Mouse (Mus musculus) hindbrain, postnatal 0 days (tissue): ENCODE measurements around the gene Rpl18a. TPM values are rescaled to one million over a fixed set of nuclear protein-coding genes. Genes with fewer than 3 reads are reported as not detected.

ENCODE experiments used
- ATAC-seq: fragments of 200-750 bp; cut with Nextera tagmentation; 2 replicates; pipeline ENCODE4 v1.8.0; 2017; ENCODE audit warnings: mild to moderate bottlenecking, moderate TSS enrichment, moderate library complexity
- DNase-seq: peaks from one replicate; pipeline ENCODE4 v3.0.0-alpha.2; 2015; ENCODE audit warnings: low spot score
- H3K27ac ChIP-seq: fragments of 300-500 bp; sonication (generic); 2 replicates; pipeline ENCODE4 v1.5.1; 2014; ENCODE audit warnings: mild to moderate bottlenecking
- H3K27me3 ChIP-seq: fragments of 300-500 bp; sonication (generic); 2 replicates; pipeline ENCODE4 v1.6.1; 2014; ENCODE audit warnings: low read length, mixed read lengths; ENCODE audit not compliant: insufficient read depth
- H3K36me3 ChIP-seq: fragments of 300-500 bp; sonication (generic); 2 replicates; pipeline ENCODE4 v1.6.1; 2014; ENCODE audit warnings: low read length, mixed read lengths; ENCODE audit not compliant: insufficient read depth
- H3K4me1 ChIP-seq: fragments of 300-500 bp; sonication (generic); 2 replicates; pipeline ENCODE4 v1.6.1; 2014; ENCODE audit warnings: antibody characterized with exemption, low read length, mixed read lengths; ENCODE audit not compliant: insufficient read depth
- H3K4me2 ChIP-seq: fragments of 300-500 bp; sonication (generic); 2 replicates; pipeline ENCODE4 v1.6.1; 2014; ENCODE audit warnings: low read depth, mild to moderate bottlenecking, low read length, moderate library complexity, mixed read lengths
- H3K4me3 ChIP-seq: fragments of 300-500 bp; sonication (generic); 2 replicates; pipeline ENCODE4 v1.5.1; 2014; ENCODE audit warnings: low read length
- H3K9ac ChIP-seq: fragments of 300-500 bp; sonication (generic); replicated peaks from 2 replicates; pipeline ENCODE4 v1.6.1; 2014; ENCODE audit warnings: mild to moderate bottlenecking, low read length, moderate library complexity, mixed read lengths
- H3K9me3 ChIP-seq: fragments of 300-500 bp; sonication (generic); 2 replicates; pipeline ENCODE4 v1.6.1; 2016; ENCODE audit warnings: low read length, mixed read lengths
- CTCF ChIP-seq: IDR thresholded peaks from 2 replicates; pipeline ENCODE4 v1.5.1; 2016; ENCODE audit warnings: antibody characterized with exemption, control low read depth, low read depth
- WGBS: fragments of 180-500 bp; shearing (Covaris S2); extraction: QIAGEN DNeasy Blood & Tissue Kit; methylation state at CpG from one replicate; pipeline ENCODE4 v1.1.7; 2014; 5-methylcytosine and 5-hydroxymethylcytosine counted together
- polyA plus RNA-seq: library from polyadenylated mRNA; unstranded; fragments of >200 nt; fragmentation: Nextera tagmentation; extraction: Ambion mirVana; gene quantifications from 2 replicates; pipeline ENCODE4 v1.2.1, GENCODE M21; 2015
- total RNA-seq: library from RNA; depleted of rRNA; stranded (reverse); fragments of >200 nt; gene quantifications from 2 replicates; pipeline ENCODE4 v1.2.3, GENCODE M21; 2014

Gene Rpl18a
- total and polyA plus RNA-seq, 2 experiments from 2014 or later: 1,940 to 2,686 TPM

- Histone ChIP-seq H3K4me2 (no peak overlapping the region), H3K36me3 (no peaks in the 10 kb centered on the region; the same call in 1 of the 2 replicates), H3K9ac (no peak overlapping the region), H3K4me3 (no peak overlapping the region), H3K27me3 (no peaks in the 10 kb centered on the region), H3K9me3 (no peaks in the 10 kb centered on the region), H3K4me1 (no peaks in the 10 kb centered on the region), H3K27ac (no peak overlapping the region)
- 77% methylated on average over 5 of the region's 5 CpGs for WGBS
- TF ChIP-seq CTCF: no peak
- DNase-seq (no peak), ATAC-seq (no peak)
Observed at GRCm38 (mm10) chr8:70928778-70929322, 31.6 kb upstream of the Rpl18a start.

GRCm38 (mm10) chr8:70928096-70928495, 30.9 kb upstream of the Rpl18a start:
- Histone ChIP-seq H3K4me2 (no peak overlapping the region), H3K36me3 (no peaks in the 10 kb centered on the region; the same call in 1 of the 2 replicates), H3K9me3 (no peaks in the 10 kb centered on the region), H3K27ac (no peak overlapping the region), H3K4me1 (no peaks in the 10 kb centered on the region), H3K4me3 (no peak overlapping the region), H3K9ac (no peak overlapping the region), H3K27me3 (no peaks in the 10 kb centered on the region)
- DNase-seq (peak; percentile 35), ATAC-seq (no peak)
- 76% methylated on average over 3 of the region's 3 CpGs for WGBS
- no peak for TF ChIP-seq CTCF

GRCm38 (mm10) chr8:70926396-70926795, 29.2 kb upstream of the Rpl18a start:
- no peak overlapping the region for H3K4me2 ChIP-seq
- H3K9me3 ChIP-seq: no peaks in the 10 kb centered on the region
- TF ChIP-seq CTCF: no peak
- DNase-seq (no peak), ATAC-seq (no peak)
- H3K27ac ChIP-seq: no peak overlapping the region
- H3K36me3 ChIP-seq: no peaks in the 10 kb centered on the region; the same call in 1 of the 2 replicates
- no peak overlapping the region for H3K9ac ChIP-seq
- no peak overlapping the region for H3K4me3 ChIP-seq
- no peaks in the 10 kb centered on the region for H3K4me1 ChIP-seq
- no peaks in the 10 kb centered on the region for H3K27me3 ChIP-seq
- WGBS: 89% methylated on average over 5 of the region's 5 CpGs

- H3K4me2 ChIP-seq: no peak overlapping the region
- ATAC-seq (no peak), DNase-seq (no peak)
- no peaks in the 10 kb centered on the region for H3K9me3 ChIP-seq
- H3K27ac ChIP-seq: no peak overlapping the region
- H3K4me3 ChIP-seq: no peak overlapping the region
- H3K27me3 ChIP-seq: no peaks in the 10 kb centered on the region
- no peak for TF ChIP-seq CTCF
- peaks cover 5% of the 10 kb centered on the region; the same call in 1 of the 2 replicates for H3K36me3 ChIP-seq
- H3K9ac ChIP-seq: no peak overlapping the region
- WGBS: 93% methylated on average over 4 of the region's 4 CpGs
- no peaks in the 10 kb centered on the region for H3K4me1 ChIP-seq
Observed at GRCm38 (mm10) chr8:70925754-70926153, 28.5 kb upstream of the Rpl18a start.

- no peaks in the 10 kb centered on the region for H3K4me1 ChIP-seq
- no peak overlapping the region for H3K9ac ChIP-seq
- TF ChIP-seq CTCF: no peak
- H3K4me3 ChIP-seq: no peak overlapping the region
- H3K27me3 ChIP-seq: no peaks in the 10 kb centered on the region
- peaks cover 8% of the 10 kb centered on the region; the same call in 1 of the 2 replicates for H3K36me3 ChIP-seq
- ATAC-seq: no peak
- no peak overlapping the region for H3K4me2 ChIP-seq
- WGBS: 89% methylated on average over 4 of the region's 4 CpGs
- H3K9me3 ChIP-seq: no peaks in the 10 kb centered on the region
- DNase-seq: no peak
- H3K27ac ChIP-seq: no peak overlapping the region
Observed at GRCm38 (mm10) chr8:70924151-70924550, 26.9 kb upstream of the Rpl18a start.

- no peak for TF ChIP-seq CTCF
- 87% methylated on average over 9 of the region's 9 CpGs for WGBS
- H3K4me1 ChIP-seq: no peaks in the 10 kb centered on the region
- no peak overlapping the region for H3K4me3 ChIP-seq
- DNase-seq (no peak), ATAC-seq (no peak)
- H3K9me3 ChIP-seq: no peaks in the 10 kb centered on the region
- H3K36me3 ChIP-seq: peaks cover 39% of the 10 kb centered on the region
- H3K9ac ChIP-seq: no peak overlapping the region
- no peak overlapping the region for H3K4me2 ChIP-seq
- no peak overlapping the region for H3K27ac ChIP-seq
- H3K27me3 ChIP-seq: no peaks in the 10 kb centered on the region
Observed at GRCm38 (mm10) chr8:70920049-70920922, 23.1 kb upstream of the Rpl18a start.

GRCm38 (mm10) chr8:70914704-70915103, 17.5 kb upstream of the Rpl18a start:
- 92% methylated on average over 17 of the region's 17 CpGs for WGBS
- Histone ChIP-seq H3K27me3 (no peaks in the 10 kb centered on the region), H3K4me3 (no peak overlapping the region), H3K9ac (no peak overlapping the region), H3K27ac (no peak overlapping the region), H3K36me3 (peaks cover 67% of the 10 kb centered on the region), H3K4me2 (no peak overlapping the region), H3K4me1 (no peaks in the 10 kb centered on the region), H3K9me3 (no peaks in the 10 kb centered on the region)
- no peak for TF ChIP-seq CTCF
- ATAC-seq (no peak), DNase-seq (no peak)
